ENCODE assay signal across 11 mouse cellular contexts in genomic region chr16:52189103-52189502, GRCm38 (mm10).
DNase-seq lines count a peak whose midpoint lies in the region; ATAC-seq and TF ChIP-seq lines count a peak whose summit lies in the region.
"Had no signal": no experiment of that assay in that cellular context is flagged by ENCODE, and none has a peak within 500 bp of the region (broad histone marks: within the 10 kb centered on the region; RNA-seq: fewer than 3 reads in every experiment).

No protein-coding gene starts in this region.

- TF ChIP-seq CTCF in intestine, postnatal 0 days (IDR thresholded peaks at IDR 0.05; ENCODE audit: low read depth), result peak; percentile 63

- 54% methylated on average over 1 of the region's 2 CpGs for WGBS in hindbrain, embryonic 13.5 days
- WGBS in hindbrain, embryonic 16.5 days, result 81% methylated on average over 2 of the region's 2 CpGs
- WGBS in neural tube, embryonic 13.5 days, result 78% methylated on average over 1 of the region's 2 CpGs
- WGBS in intestine, postnatal 0 days, result 93% methylated on average over 1 of the region's 2 CpGs
- WGBS in heart, embryonic 12.5 days, result 90% methylated on average over 1 of the region's 2 CpGs

- H3K36me3 ChIP-seq in hindbrain, embryonic 13.5 days, result peaks cover 32% of the 10 kb centered on the region
- H3K36me3 ChIP-seq in hindbrain, embryonic 16.5 days (ENCODE audit: control insufficient read depth, insufficient read depth, low read length), result 0 out of 2 replicates have a peak, but pooled peaks cover 8% of the 10 kb centered on the region
- H3K36me3 ChIP-seq in neural tube, embryonic 13.5 days, result peaks cover 35% of the 10 kb centered on the region
- H3K36me3 ChIP-seq in intestine, postnatal 0 days (ENCODE audit: control insufficient read depth, insufficient read depth), result peaks cover 38% of the 10 kb centered on the region
- peaks cover 49% of the 10 kb centered on the region for H3K36me3 ChIP-seq in heart, embryonic 12.5 days

- H3K27ac ChIP-seq in hindbrain, embryonic 13.5 days, result no peak overlapping the region
- H3K27ac ChIP-seq in hindbrain, embryonic 16.5 days (ENCODE audit: low read depth, low read length), result no peak overlapping the region
- H3K27ac ChIP-seq in neural tube, embryonic 13.5 days (replicated peaks), result no peak overlapping the region
- H3K27ac ChIP-seq in intestine, postnatal 0 days (ENCODE audit: low read depth, low read length), result no peak overlapping the region
- no peak overlapping the region for H3K27ac ChIP-seq in heart, embryonic 12.5 days (ENCODE audit: poor library complexity, severe bottlenecking)

- H3K9me3 ChIP-seq in hindbrain, embryonic 13.5 days, result no peaks in the 10 kb centered on the region
- H3K9me3 ChIP-seq in hindbrain, embryonic 16.5 days (ENCODE audit: control insufficient read depth, low read length), result no peaks in the 10 kb centered on the region
- no peaks in the 10 kb centered on the region for H3K9me3 ChIP-seq in neural tube, embryonic 13.5 days
- no peaks in the 10 kb centered on the region for H3K9me3 ChIP-seq in intestine, postnatal 0 days (ENCODE audit: control insufficient read depth)
- H3K9me3 ChIP-seq in heart, embryonic 12.5 days (replicated peaks), result no peaks in the 10 kb centered on the region

- no peaks in the 10 kb centered on the region for H3K27me3 ChIP-seq in hindbrain, embryonic 13.5 days
- no peaks in the 10 kb centered on the region for H3K27me3 ChIP-seq in hindbrain, embryonic 16.5 days (replicated peaks; ENCODE audit: control insufficient read depth, insufficient read depth, low read length)
- no peaks in the 10 kb centered on the region for H3K27me3 ChIP-seq in neural tube, embryonic 13.5 days
- H3K27me3 ChIP-seq in intestine, postnatal 0 days (replicated peaks; ENCODE audit: control insufficient read depth, insufficient read depth, low read length), result no peaks in the 10 kb centered on the region
- no peaks in the 10 kb centered on the region for H3K27me3 ChIP-seq in heart, embryonic 12.5 days (replicated peaks)

- no peak overlapping the region for H3K9ac ChIP-seq in hindbrain, embryonic 13.5 days
- no peak overlapping the region for H3K9ac ChIP-seq in hindbrain, embryonic 16.5 days (ENCODE audit: low read depth, low read length)
- H3K9ac ChIP-seq in neural tube, embryonic 13.5 days, result no peak overlapping the region
- no peak overlapping the region for H3K9ac ChIP-seq in intestine, postnatal 0 days (ENCODE audit: low read depth, low read length)
- H3K9ac ChIP-seq in heart, embryonic 12.5 days, result no peak overlapping the region

- DNase-seq in neural tube, embryonic 10.5 days (ENCODE audit: extremely low spot score, low spot score), result no peak
- DNase-seq: adrenal gland, postnatal 10 days; heart, postnatal 4 days; kidney, adult 9 months; retina, postnatal 1 day had no signal

- H3K4me1 ChIP-seq in hindbrain, embryonic 13.5 days (replicated peaks), result peaks cover 4% of the 10 kb centered on the region; the same call in 1 of the 2 replicates
- H3K4me1 ChIP-seq in hindbrain, embryonic 16.5 days (ENCODE audit: control insufficient read depth, insufficient read depth, low read depth, low read length), result no peaks in the 10 kb centered on the region
- no peaks in the 10 kb centered on the region for H3K4me1 ChIP-seq in neural tube, embryonic 13.5 days (replicated peaks)
- no peaks in the 10 kb centered on the region for H3K4me1 ChIP-seq in intestine, postnatal 0 days (replicated peaks; ENCODE audit: control insufficient read depth, insufficient read depth, low read length)
- peaks cover 10% of the 10 kb centered on the region for H3K4me1 ChIP-seq in heart, embryonic 12.5 days (replicated peaks)

- no peak overlapping the region for H3K4me3 ChIP-seq in hindbrain, embryonic 13.5 days
- H3K4me3 ChIP-seq in hindbrain, embryonic 16.5 days (ENCODE audit: low read length), result no peak overlapping the region
- no peak overlapping the region for H3K4me3 ChIP-seq in neural tube, embryonic 13.5 days
- H3K4me3 ChIP-seq in intestine, postnatal 0 days (ENCODE audit: low read depth, low read length), result no peak overlapping the region
- H3K4me3 ChIP-seq in heart, embryonic 12.5 days, result no peak overlapping the region

- no peak overlapping the region for H3K4me2 ChIP-seq in hindbrain, embryonic 13.5 days
- H3K4me2 ChIP-seq in hindbrain, embryonic 16.5 days (ENCODE audit: low read length), result no peak overlapping the region
- no peak overlapping the region for H3K4me2 ChIP-seq in neural tube, embryonic 13.5 days
- H3K4me2 ChIP-seq in intestine, postnatal 0 days (replicated peaks; ENCODE audit: low read depth), result no peak overlapping the region
- no peak overlapping the region for H3K4me2 ChIP-seq in heart, embryonic 12.5 days

- ATAC-seq in hindbrain, embryonic 13.5 days (ENCODE audit: low FRiP score), result 0 out of 2 replicates have a peak, but pooled peaks have one; percentile 33
- ATAC-seq in hindbrain, embryonic 16.5 days, result no peak; the same call in 1 of the 2 replicates
- ATAC-seq in neural tube, embryonic 13.5 days (ENCODE audit: low read depth), result peak; percentile 58; the same call in 1 of the 2 replicates
- ATAC-seq in intestine, postnatal 0 days, result no peak
- no peak for ATAC-seq in activated CD4-positive, CD25-positive, alpha-beta regulatory T cell, adult 4 months
- no peak for ATAC-seq in heart, embryonic 12.5 days (ENCODE audit: insufficient number of reproducible peaks, low FRiP score)

Comparison
In these comparisons a context has a peak if more than half of its experiments do, and no peak if none do; other contexts are left out.
1. ATAC-seq: peak in hindbrain, embryonic 13.5 days (single experiment) and neural tube, embryonic 13.5 days (single experiment); none in hindbrain, embryonic 16.5 days (single experiment), intestine, postnatal 0 days (single experiment), activated CD4-positive, CD25-positive, alpha-beta regulatory T cell, adult 4 months (single experiment) and heart, embryonic 12.5 days (single experiment).